Mouse (Mus musculus) urinary bladder, postnatal 4 days (tissue): ENCODE measurements at regions not wholly inside any gene's neighbourhood (a gene's known extent, or its start where the extent isn't known, plus 50 kb on each side); places are given as distances from the start of the nearest gene placed in this dataset.

Source experiments
- DNase-seq, 2 experiments: peaks; one replicate each; pipeline ENCODE4 v3.0.0; 2021 to 2022; ENCODE audit warnings: low spot score in 2 of 2

DNA sequence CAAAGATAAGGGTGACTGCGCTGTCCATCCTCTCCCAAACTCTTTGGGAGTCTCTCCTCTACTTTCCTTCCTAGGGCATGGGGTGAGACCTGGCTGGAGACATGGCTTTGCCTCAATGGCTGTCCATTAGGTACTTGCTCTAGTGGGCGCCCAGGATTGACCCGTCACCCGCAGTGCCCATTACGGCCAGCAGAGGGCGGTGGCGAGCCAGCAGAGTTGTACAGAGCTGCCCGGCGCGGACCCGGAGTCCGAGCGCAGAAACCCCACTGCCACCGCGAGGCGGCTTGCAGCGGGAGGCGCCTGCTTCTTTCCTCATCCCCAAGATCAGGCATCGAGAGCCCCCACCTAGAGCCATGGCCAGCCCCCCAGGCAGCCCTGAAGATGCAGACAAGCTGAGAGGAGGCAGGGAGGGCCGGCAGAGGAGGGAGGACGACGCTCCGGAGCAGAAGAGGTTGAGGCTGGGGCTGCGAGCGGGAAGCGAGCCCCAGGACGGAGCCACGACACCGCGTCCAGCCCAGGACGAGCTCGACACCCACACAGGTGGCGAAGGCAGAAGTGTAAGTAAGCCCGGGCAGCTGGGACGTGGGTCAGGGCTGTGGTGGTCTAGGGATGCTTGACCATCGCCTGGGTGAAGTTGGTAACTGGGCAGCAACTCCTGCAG, 50.9 kb upstream of the Eef2kmt start:
- DNase-seq, result peak; percentile 82 to 93
